Mouse (Mus musculus) left cerebral cortex, postnatal 25 days (tissue): ENCODE data around the gene Gnb2. TPM values are rescaled to one million over a fixed set of nuclear protein-coding genes. Genes with fewer than 3 reads are reported as not detected.
A peak's percentile ranks its signal among the peaks of the same experiment; 100 is the strongest.

ENCODE experiments used
- DNase-seq, 2 experiments: peaks; one replicate each; pipeline ENCODE4 v3.0.0; 2022; ENCODE audit warnings: low spot score in 2 of 2, mixed read lengths in 1 of 2
- intact Hi-C: fragments of 180-260 bp; cut with DNase I; formaldehyde crosslinking; loops from one replicate; pipeline ENCODE4 v1.15.1; 2025
- total RNA-seq, 2 experiments: library from RNA; stranded (reverse); gene quantifications; 2 replicates each; pipeline ENCODE4 v1.2.3; 2021

Gene Gnb2
- total RNA-seq, 2 experiments from 2014 or later: 662 to 684 TPM

DNA sequence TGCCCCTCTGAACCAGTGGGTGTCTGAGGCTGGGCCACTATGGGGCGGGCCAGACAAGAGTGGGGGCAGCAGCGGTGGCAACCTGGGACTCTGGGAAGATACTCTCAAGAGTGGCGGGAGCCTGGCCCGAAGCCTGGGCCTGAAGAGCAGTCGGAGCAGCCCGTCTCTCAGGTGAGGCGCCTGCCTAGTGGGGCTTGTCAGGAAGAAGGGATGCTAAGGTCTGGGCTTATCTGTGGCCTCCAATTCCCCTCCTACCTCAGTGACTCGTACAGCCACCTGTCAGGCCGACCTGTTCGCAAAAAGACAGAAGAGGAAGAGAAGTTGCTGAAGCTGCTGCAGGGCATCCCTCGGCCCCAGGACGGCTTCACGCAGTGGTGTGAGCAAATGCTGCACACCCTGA lies 8.6 kb downstream of the Gnb2 start:
- intact Hi-C loops: no loop called here
- DNase-seq: no peak

DNA sequence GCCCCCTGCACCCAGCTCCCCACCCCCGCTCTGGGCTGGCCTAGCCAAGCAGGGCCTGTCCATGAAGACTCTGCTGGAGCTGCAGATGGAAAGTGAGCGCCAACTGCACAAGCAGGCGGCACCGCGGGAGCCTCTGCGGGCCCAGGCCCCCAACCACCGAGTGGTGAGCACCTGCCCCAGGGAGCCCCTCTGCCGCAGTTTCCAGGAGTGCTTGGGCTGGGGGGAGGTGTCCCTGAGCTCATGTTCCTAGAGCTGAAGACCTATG lies 9.1 kb downstream of the Gnb2 start:
- intact Hi-C loops: no loop called here
- no peak for DNase-seq

GRCm38 (mm10) chr5:137523396-137524250 lies 9.7 kb downstream of the Gnb2 start:
- intact Hi-C loops: no loop called here
- no peak for DNase-seq

- no peak for DNase-seq
- intact Hi-C loops: no loop called here
Measured at GRCm38 (mm10) chr5:137522711-137523110, 10.6 kb downstream of the Gnb2 start.

GRCm38 (mm10) chr5:137521861-137522260 lies 11.4 kb downstream of the Gnb2 start:
- DNase-seq: no peak

GRCm38 (mm10) chr5:137519691-137520550 lies 13.4 kb downstream of the Gnb2 start:
- no peak for DNase-seq
- intact Hi-C loops: no loop called here

More at GRCm38 (mm10) chr5:137521861-137522260, 11.4 kb downstream of the Gnb2 start:
- intact Hi-C loops: no loop called here

- intact Hi-C loops: no loop called here
- no peak for DNase-seq
Measured at GRCm38 (mm10) chr5:137518436-137518835, 14.9 kb downstream of the Gnb2 start, which contains the start of gene Gigyf1. Gigyf1 (plus strand) TSS chr5:137518548.

DNA sequence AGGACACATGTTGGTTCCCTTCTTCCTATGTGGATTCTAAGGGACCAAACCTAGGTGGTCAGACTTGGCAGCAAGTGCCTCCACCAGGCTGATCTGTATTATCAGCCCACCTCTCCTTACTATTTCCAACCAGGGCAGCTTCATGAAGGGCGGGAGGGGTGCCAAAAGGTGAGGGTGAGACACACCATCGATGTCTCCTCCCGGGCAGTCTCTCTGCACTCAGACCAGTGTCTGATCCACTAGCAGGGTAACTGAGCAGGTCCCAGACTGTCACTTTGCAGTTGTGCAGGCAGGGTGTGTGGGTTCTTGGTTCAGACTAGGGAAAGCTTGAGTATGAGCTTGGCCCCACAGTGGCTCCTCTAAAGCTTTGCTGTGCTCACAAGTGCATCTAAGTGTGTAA lies 18.5 kb downstream of the Gnb2 start:
- DNase-seq: no peak
- intact Hi-C loops: loop anchor here (5.0 kb wide), 2 partner anchors 67 to 132 kb away; partner anchors contain the start of gene Irs3

GRCm38 (mm10) chr5:137513951-137514721 lies 19.2 kb downstream of the Gnb2 start:
- intact Hi-C loops: loop anchor here (5.0 kb wide), 2 partner anchors 68 to 133 kb away; partner anchors contain the start of gene Irs3
- DNase-seq: no peak

GRCm38 (mm10) chr5:137512847-137513794 lies 20.2 kb downstream of the Gnb2 start:
- intact Hi-C loops: loop anchor here (5.0 kb wide), 2 partner anchors 69 to 134 kb away; partner anchors contain the start of gene Irs3
- DNase-seq: no peak

- no peak for DNase-seq
- intact Hi-C loops: loop anchor here (2.0 to 5.0 kb wide), 3 partner anchors 21 to 136 kb away; partner anchors contain the start of genes Epo, Gnb2 and Irs3
Measured at GRCm38 (mm10) chr5:137511706-137512105, 21.6 kb downstream of the Gnb2 start.

DNA sequence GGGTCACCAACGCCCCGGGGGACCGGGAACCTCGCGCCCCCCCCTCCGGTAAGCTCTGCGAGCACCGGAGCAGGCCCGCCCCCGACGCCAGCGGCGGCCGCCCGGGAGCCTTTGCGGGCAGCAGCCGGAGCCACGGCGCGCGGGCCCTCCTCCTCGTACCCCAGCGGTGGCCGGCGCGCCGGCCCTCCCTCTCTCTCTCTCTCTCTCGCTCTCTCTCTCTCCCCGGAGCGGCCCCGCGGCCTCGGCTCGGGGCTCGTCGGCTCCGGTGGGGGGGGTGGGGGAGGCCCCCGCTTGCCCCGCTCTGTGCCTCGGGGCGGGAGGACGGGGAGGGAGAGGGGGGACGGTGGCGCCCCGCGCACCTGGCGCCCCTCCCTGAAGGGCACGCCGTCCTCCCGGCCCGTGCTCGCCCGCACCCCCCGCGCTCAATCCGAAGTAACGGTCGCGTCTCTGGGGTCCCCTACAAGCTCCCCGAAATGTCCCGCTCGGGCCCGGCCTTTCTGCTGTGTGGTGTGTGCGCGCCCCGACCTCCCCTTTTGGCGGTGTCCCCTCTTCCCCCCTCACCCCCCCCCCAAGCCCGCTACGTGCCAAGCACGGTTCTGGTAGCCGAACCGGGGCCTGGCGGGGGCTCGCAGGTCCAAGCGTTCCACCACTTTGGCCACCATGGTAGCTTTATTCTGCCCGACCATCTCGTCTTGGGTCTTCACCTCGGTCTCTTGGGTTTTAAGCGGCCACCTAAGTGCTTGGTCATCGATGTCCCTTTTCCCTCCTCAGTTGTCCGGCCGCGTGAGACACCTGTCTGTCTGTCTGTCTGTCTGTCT lies 22.5 kb downstream of the Gnb2 start:
- intact Hi-C loops: loop anchor here (2.0 to 5.0 kb wide), 3 partner anchors 22 to 137 kb away; partner anchors contain the start of genes Epo, Gnb2 and Irs3
- no peak for DNase-seq

GRCm38 (mm10) chr5:137510014-137510501 lies 23.3 kb downstream of the Gnb2 start:
- DNase-seq: peak; percentile 78 to 85
- intact Hi-C loops: loop anchor here (2.0 to 5.0 kb wide), 3 partner anchors 23 to 137 kb away; partner anchors contain the start of genes Epo, Gnb2 and Irs3

DNA sequence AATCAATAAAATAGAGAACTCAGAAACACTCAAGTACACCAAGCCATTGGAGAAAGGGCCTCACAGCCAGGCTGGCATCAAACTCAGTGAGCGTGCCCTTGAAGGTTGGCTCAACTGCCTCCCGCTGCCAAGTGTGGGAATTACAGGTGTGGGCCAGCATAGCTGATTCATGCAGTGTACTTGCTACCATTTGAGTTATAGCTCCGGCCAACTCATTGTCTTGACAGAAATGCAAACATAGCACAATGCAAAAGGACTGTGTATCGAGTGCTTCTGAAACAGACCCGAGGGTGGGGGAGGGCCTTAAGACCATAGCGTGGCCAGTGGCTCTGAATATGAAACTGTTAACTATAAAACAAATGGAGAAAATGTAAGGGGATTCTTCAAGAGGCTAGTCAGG lies 29.3 kb downstream of the Gnb2 start:
- intact Hi-C loops: no loop called here
- no peak for DNase-seq

DNA sequence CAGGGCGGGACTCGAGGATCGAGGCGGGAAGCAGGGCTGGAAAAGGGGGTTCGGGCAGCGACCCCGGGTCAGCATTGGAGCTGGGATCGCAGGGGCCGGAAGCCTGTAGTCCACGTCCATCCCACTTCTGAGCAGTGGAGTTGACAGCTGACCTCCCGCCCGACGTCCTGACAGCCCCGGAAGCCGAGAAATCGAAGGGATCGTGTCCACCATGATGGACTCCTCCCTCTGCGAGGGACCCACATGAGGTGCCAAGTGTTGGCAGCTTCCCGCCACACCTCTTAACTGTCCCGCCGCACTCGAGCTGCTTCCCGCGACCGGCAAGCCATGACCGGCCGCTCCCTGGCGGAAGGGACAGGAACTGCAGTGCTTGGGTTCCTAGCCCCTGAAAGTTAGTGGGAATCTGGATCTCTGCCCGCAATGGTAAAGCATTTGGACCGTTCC lies 30.6 kb downstream of the Gnb2 start:
- peak; percentile 69 to 76 for DNase-seq
- intact Hi-C loops: loop anchor here (1.0 kb wide), 1 partner anchor 169 kb away; the partner anchor contains the start of gene Slc12a9

GRCm38 (mm10) chr5:137501709-137502666 lies 31.3 kb downstream of the Gnb2 start, which contains the start of gene Pop7:
Pop7 (minus strand) TSS chr5:137502518.
- intact Hi-C loops: loop anchor here (1.0 kb wide), 1 partner anchor 169 kb away; the partner anchor contains the start of gene Slc12a9
- peak; percentile 100 for DNase-seq
